Mouse (Mus musculus) erythroblast, embryonic 14.5 days (primary cell): ENCODE results near the gene Dbn1. TPM values are rescaled to one million over a fixed set of nuclear protein-coding genes. Genes with fewer than 3 reads are reported as not detected.

Experiments used
- H3K27me3 ChIP-seq: 2 replicates; pipeline ENCODE4 v1.6.1; 2012; ENCODE audit warnings: inconsistent platforms; ENCODE audit not compliant: control insufficient read depth
- H3K36me3 ChIP-seq: 2 replicates; pipeline ENCODE4 v1.6.1; 2012; ENCODE audit warnings: mild to moderate bottlenecking, inconsistent platforms; ENCODE audit not compliant: control insufficient read depth
- H3K4me1 ChIP-seq: 2 replicates; pipeline ENCODE4 v1.6.1; 2012; ENCODE audit warnings: inconsistent platforms; ENCODE audit not compliant: control insufficient read depth
- H3K4me3 ChIP-seq: replicated peaks from 2 replicates; pipeline ENCODE3; 2012; ENCODE audit warnings: moderate library complexity, mild to moderate bottlenecking, inconsistent platforms
- H3K9me3 ChIP-seq: 2 replicates; pipeline ENCODE4 v1.6.1; 2012; ENCODE audit warnings: low read length, inconsistent platforms, mixed read lengths; ENCODE audit not compliant: control insufficient read depth
- GATA1 ChIP-seq: IDR thresholded peaks from 2 replicates; pipeline ENCODE4 v1.6.1; 2012; ENCODE audit warnings: low read length, inconsistent platforms, mixed read lengths
- TAL1 ChIP-seq: IDR thresholded peaks from 3 replicates; pipeline ENCODE4 v1.6.1; 2012; ENCODE audit warnings: low read length, inconsistent platforms, mixed read lengths
- polyA plus RNA-seq: library from polyadenylated mRNA; stranded (reverse); fragments of >175 nt; gene quantifications from 2 replicates; pipeline ENCODE4 v1.2.3, GENCODE M21; 2012

The Dbn1 gene
- polyA plus RNA-seq, 1 experiment, result 0.06 TPM

- Histone ChIP-seq H3K4me3 (no peak overlapping the region), H3K27me3 (peaks cover 60% of the 10 kb centered on the region), H3K4me1 (peaks cover 22% of the 10 kb centered on the region), H3K9me3 (peaks cover 10% of the 10 kb centered on the region; the same call in 1 of the 2 replicates), H3K36me3 (no peaks in the 10 kb centered on the region; the same call in 1 of the 2 replicates)
- no peak for TF ChIP-seq TAL1
- no peak for TF ChIP-seq GATA1
These were observed 12.2 kb downstream of the Dbn1 start for GRCm38 (mm10) chr13:55475750-55476149.

DNA sequence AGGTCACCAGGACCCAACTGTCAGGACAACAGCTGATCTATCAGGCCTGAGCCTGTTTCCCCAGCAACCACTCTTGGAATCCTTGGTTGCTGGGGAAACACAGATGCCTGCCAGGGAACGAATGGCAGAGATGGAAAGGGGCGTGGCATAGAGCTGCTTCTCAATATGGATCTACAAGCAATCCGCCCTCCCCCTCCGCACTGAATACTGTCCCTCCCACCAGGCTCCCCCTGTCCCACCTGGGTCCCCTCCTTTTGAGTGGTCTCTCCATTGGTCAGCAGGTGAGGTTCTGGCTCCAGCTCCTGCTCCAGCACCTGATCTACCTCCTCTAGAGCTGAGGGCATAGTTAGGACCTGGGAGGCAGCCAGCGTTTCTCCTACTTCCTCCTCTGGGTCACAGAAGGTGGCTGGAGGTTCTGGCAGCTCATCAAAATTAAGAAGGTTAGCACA lies 13.3 kb downstream of the Dbn1 start:
- Histone ChIP-seq H3K36me3 (no peaks in the 10 kb centered on the region; the same call in 1 of the 2 replicates), H3K9me3 (peaks cover 10% of the 10 kb centered on the region; the same call in 1 of the 2 replicates), H3K4me3 (no peak overlapping the region), H3K4me1 (peaks cover 22% of the 10 kb centered on the region), H3K27me3 (peaks cover 72% of the 10 kb centered on the region)
- TF ChIP-seq GATA1, result no peak
- TF ChIP-seq TAL1, result no peak

- Histone ChIP-seq H3K4me1 (peaks cover 22% of the 10 kb centered on the region), H3K4me3 (no peak overlapping the region), H3K27me3 (peaks cover 77% of the 10 kb centered on the region), H3K9me3 (peaks cover 10% of the 10 kb centered on the region; the same call in 1 of the 2 replicates), H3K36me3 (no peaks in the 10 kb centered on the region; the same call in 1 of the 2 replicates)
- TF ChIP-seq TAL1, result no peak
- TF ChIP-seq GATA1, result no peak
These were observed 13.9 kb downstream of the Dbn1 start for GRCm38 (mm10) chr13:55473961-55474360.

DNA sequence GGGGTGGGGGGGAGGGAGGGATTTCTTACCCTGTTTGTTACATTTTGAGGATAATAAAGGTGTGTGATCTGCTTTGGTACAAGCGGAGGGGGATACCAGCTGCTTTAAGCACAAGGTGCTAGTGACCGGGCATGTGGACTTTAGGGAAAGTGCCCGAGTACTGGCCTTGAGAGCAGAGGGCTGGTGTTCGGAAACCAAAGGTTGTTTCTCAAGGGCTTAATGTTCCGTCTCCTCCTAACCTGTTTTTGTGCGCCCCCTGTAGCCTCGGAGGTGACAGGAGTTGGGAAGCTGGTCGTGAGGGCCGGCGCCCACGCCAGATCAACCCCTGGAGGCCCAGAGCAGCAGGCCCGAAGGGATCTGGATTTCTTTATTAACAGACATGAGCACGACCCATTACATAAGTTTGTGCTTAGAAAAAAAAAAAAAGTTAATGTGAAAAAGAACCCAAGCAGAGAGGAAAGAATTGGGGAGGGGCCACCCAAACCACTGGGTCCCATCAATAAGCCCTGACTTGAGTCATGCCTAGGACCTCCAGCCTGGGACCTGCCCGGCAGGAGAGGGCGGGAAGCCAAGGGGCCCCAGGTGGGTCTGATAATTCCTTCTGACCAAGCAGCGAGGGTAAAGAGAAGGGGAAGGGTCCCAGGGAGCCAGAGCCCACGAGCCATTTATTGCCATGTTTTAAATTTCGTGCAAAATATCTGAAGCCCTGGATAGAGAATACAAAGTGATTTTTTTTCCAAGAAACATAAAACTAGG lies 14.7 kb downstream of the Dbn1 start:
- no peak for TF ChIP-seq TAL1
- no peak for TF ChIP-seq GATA1
- peaks cover 81% of the 10 kb centered on the region for H3K27me3 ChIP-seq
- H3K4me3 ChIP-seq, result no peak overlapping the region
- H3K4me1 ChIP-seq, result peaks cover 22% of the 10 kb centered on the region
- H3K36me3 ChIP-seq, result no peaks in the 10 kb centered on the region; the same call in 1 of the 2 replicates
- peaks cover 10% of the 10 kb centered on the region; the same call in 1 of the 2 replicates for H3K9me3 ChIP-seq

- Histone ChIP-seq H3K4me3 (peak overlapping the region; percentile 57), H3K27me3 (peaks cover 90% of the 10 kb centered on the region), H3K9me3 (peaks cover 10% of the 10 kb centered on the region; the same call in 1 of the 2 replicates), H3K36me3 (no peaks in the 10 kb centered on the region; the same call in 1 of the 2 replicates), H3K4me1 (peaks cover 21% of the 10 kb centered on the region)
- TF ChIP-seq GATA1 (no peak), TAL1 (no peak)
These were observed 15.5 kb downstream of the Dbn1 start for GRCm38 (mm10) chr13:55472132-55473022.

GRCm38 (mm10) chr13:55471819-55472131 lies 16.1 kb downstream of the Dbn1 start:
- Histone ChIP-seq H3K4me3 (peak overlapping the region; percentile 57), H3K36me3 (no peaks in the 10 kb centered on the region; the same call in 1 of the 2 replicates), H3K27me3 (peaks cover 96% of the 10 kb centered on the region), H3K4me1 (peaks cover 19% of the 10 kb centered on the region), H3K9me3 (peaks cover 10% of the 10 kb centered on the region; the same call in 1 of the 2 replicates)
- no peak for TF ChIP-seq TAL1
- TF ChIP-seq GATA1, result no peak

GRCm38 (mm10) chr13:55471156-55471818 lies 16.6 kb downstream of the Dbn1 start:
- Histone ChIP-seq H3K9me3 (peaks cover 10% of the 10 kb centered on the region; the same call in 1 of the 2 replicates), H3K4me3 (peak overlapping the region; percentile 57), H3K27me3 (peaks cover 98% of the 10 kb centered on the region), H3K36me3 (no peaks in the 10 kb centered on the region; the same call in 1 of the 2 replicates), H3K4me1 (peaks cover 19% of the 10 kb centered on the region)
- TF ChIP-seq TAL1 (no peak), GATA1 (no peak)

- H3K9me3 ChIP-seq, result peaks cover 10% of the 10 kb centered on the region; the same call in 1 of the 2 replicates
- H3K36me3 ChIP-seq, result no peaks in the 10 kb centered on the region; the same call in 1 of the 2 replicates
- H3K4me3 ChIP-seq, result no peak overlapping the region
- H3K27me3 ChIP-seq, result peaks cover 100% of the 10 kb centered on the region
- TF ChIP-seq TAL1 (no peak), GATA1 (no peak)
- H3K4me1 ChIP-seq, result peaks cover 19% of the 10 kb centered on the region
These were observed 17.5 kb downstream of the Dbn1 start for GRCm38 (mm10) chr13:55470372-55470771.
